Mouse (Mus musculus) heart, embryonic 16.5 days (tissue): ENCODE results near the gene Tigd3. TPM values are rescaled to one million over a fixed set of nuclear protein-coding genes. Genes with fewer than 3 reads are reported as not detected.
A peak's percentile ranks its signal among the peaks of the same experiment; 100 is the strongest.

Source experiments
- ATAC-seq: fragments of 200-750 bp; cut with Nextera tagmentation; replicated peaks from 2 replicates; pipeline ENCODE4 v1.8.0; 2017; ENCODE audit warnings: moderate number of reproducible peaks; ENCODE audit not compliant: insufficient read depth, low FRiP score; ENCODE audit errors: extremely low read depth
- H3K27ac ChIP-seq: fragments of 300-500 bp; sonication (generic); 2 replicates; pipeline ENCODE4 v1.5.1; 2014; ENCODE audit warnings: mild to moderate bottlenecking, low read length, control low read depth, moderate library complexity
- H3K27me3 ChIP-seq: fragments of 300-500 bp; sonication (generic); 2 replicates; pipeline ENCODE4 v1.6.1; 2014; ENCODE audit warnings: low read length, mixed read lengths; ENCODE audit not compliant: control insufficient read depth, insufficient read depth
- H3K36me3 ChIP-seq: fragments of 300-500 bp; sonication (generic); 2 replicates; pipeline ENCODE4 v1.6.1; 2014; ENCODE audit not compliant: control insufficient read depth, insufficient read depth
- H3K4me1 ChIP-seq: fragments of 300-500 bp; sonication (generic); 2 replicates; pipeline ENCODE4 v1.6.1; 2014; ENCODE audit warnings: low read length, mixed read lengths; ENCODE audit not compliant: control insufficient read depth, insufficient read depth
- H3K4me2 ChIP-seq: fragments of 300-500 bp; sonication (generic); 2 replicates; pipeline ENCODE4 v1.6.1; 2014; ENCODE audit warnings: low read depth, mild to moderate bottlenecking, control low read depth, low read length
- H3K4me3 ChIP-seq: fragments of 300-500 bp; sonication (generic); 2 replicates; pipeline ENCODE4 v1.5.1; 2014; ENCODE audit warnings: mild to moderate bottlenecking, control low read depth, low read length
- H3K9ac ChIP-seq: fragments of 300-500 bp; sonication (generic); 2 replicates; pipeline ENCODE4 v1.6.1; 2014; ENCODE audit warnings: low read length, control low read depth
- H3K9me3 ChIP-seq: fragments of 300-500 bp; sonication (generic); replicated peaks from 2 replicates; pipeline ENCODE4 v1.6.1; 2016; ENCODE audit warnings: low read length; ENCODE audit not compliant: control insufficient read depth
- WGBS: fragments of 180-500 bp; shearing (Covaris S2); extraction: QIAGEN DNeasy Blood & Tissue Kit; methylation state at CpG from one replicate; pipeline ENCODE4 v1.1.7; 2014; 5-methylcytosine and 5-hydroxymethylcytosine counted together
- polyA plus RNA-seq: library from polyadenylated mRNA; unstranded; fragments of >200 nt; fragmentation: Nextera tagmentation; extraction: Ambion mirVana; gene quantifications from 2 replicates; pipeline ENCODE4 v1.2.1, GENCODE M21; 2015

Tigd3 gene
- polyA plus RNA-seq, 1 experiment from 2014 or later = 1.5 TPM

GRCm38 (mm10) chr19:5925311-5925855, 31.4 kb upstream of the Tigd3 start:
- Histone ChIP-seq H3K36me3 (no peaks in the 10 kb centered on the region), H3K4me2 (peak overlapping the region; percentile 98), H3K9me3 (no peaks in the 10 kb centered on the region), H3K4me1 (peaks cover 30% of the 10 kb centered on the region), H3K9ac (peak overlapping the region; percentile 66), H3K27ac (peak overlapping the region; percentile 97), H3K27me3 (no peaks in the 10 kb centered on the region), H3K4me3 (peak overlapping the region; percentile 86)
- ATAC-seq = no peak
- 22% methylated on average over 11 of the region's 11 CpGs for WGBS

GRCm38 (mm10) chr19:5924713-5925093, 30.8 kb upstream of the Tigd3 start, which contains the start of gene Cdc42ep2:
Cdc42ep2 (minus strand) TSS chr19:5924816.
- peaks cover 27% of the 10 kb centered on the region for H3K4me1 ChIP-seq
- peak within 1 kb of the TSS; percentile 98 for H3K4me2 ChIP-seq
- WGBS = under 1% methylated on average over 18 of the region's 18 CpGs
- no peaks in the 10 kb centered on the region for H3K27me3 ChIP-seq
- no peaks in the 10 kb centered on the region for H3K36me3 ChIP-seq
- peak within 1 kb of the TSS; percentile 86 for H3K4me3 ChIP-seq
- H3K9me3 ChIP-seq = no peaks in the 10 kb centered on the region
- H3K9ac ChIP-seq = peak within 1 kb of the TSS; percentile 89
- peak within 1 kb of the TSS; percentile 97 for H3K27ac ChIP-seq
- peak; percentile 93 for ATAC-seq

- Histone ChIP-seq H3K27me3 (no peaks in the 10 kb centered on the region), H3K27ac (peak overlapping the region; percentile 97), H3K4me1 (peaks cover 27% of the 10 kb centered on the region), H3K9me3 (no peaks in the 10 kb centered on the region), H3K4me2 (peak overlapping the region; percentile 98), H3K36me3 (0 out of 2 replicates have a peak, but pooled peaks cover under 1% of the 10 kb centered on the region), H3K4me3 (peak overlapping the region; percentile 86), H3K9ac (peak overlapping the region; percentile 89)
- ATAC-seq = peak; percentile 83
- WGBS = under 1% methylated on average over 38 of the region's 38 CpGs
Measured at GRCm38 (mm10) chr19:5923990-5924712, 30.2 kb upstream of the Tigd3 start.

- Histone ChIP-seq H3K4me3 (peak overlapping the region; percentile 86), H3K36me3 (peaks cover 6% of the 10 kb centered on the region; the same call in 1 of the 2 replicates), H3K27me3 (no peaks in the 10 kb centered on the region), H3K9me3 (no peaks in the 10 kb centered on the region), H3K4me2 (peak overlapping the region; percentile 98), H3K4me1 (peaks cover 27% of the 10 kb centered on the region), H3K27ac (peak overlapping the region; percentile 39; the same call in 1 of the 2 replicates), H3K9ac (peak overlapping the region; percentile 48)
- 91% methylated on average over 3 of the region's 3 CpGs for WGBS
- ATAC-seq = no peak
Measured at GRCm38 (mm10) chr19:5922963-5923362, 29.0 kb upstream of the Tigd3 start.

- Histone ChIP-seq H3K9me3 (no peaks in the 10 kb centered on the region), H3K4me2 (peak overlapping the region; percentile 98), H3K27ac (peak overlapping the region; percentile 39), H3K36me3 (peaks cover 13% of the 10 kb centered on the region; the same call in 1 of the 2 replicates), H3K27me3 (no peaks in the 10 kb centered on the region), H3K9ac (peak overlapping the region; percentile 48), H3K4me3 (peak overlapping the region; percentile 86), H3K4me1 (peaks cover 27% of the 10 kb centered on the region)
- WGBS = 48% methylated on average over 15 of the region's 15 CpGs
- no peak for ATAC-seq
Measured at GRCm38 (mm10) chr19:5922119-5922942, 28.4 kb upstream of the Tigd3 start.

GRCm38 (mm10) chr19:5921715-5922114, 27.8 kb upstream of the Tigd3 start:
- Histone ChIP-seq H3K27me3 (no peaks in the 10 kb centered on the region), H3K4me2 (peak overlapping the region; percentile 98), H3K36me3 (peaks cover 18% of the 10 kb centered on the region; the same call in 1 of the 2 replicates), H3K4me3 (peak overlapping the region; percentile 86), H3K9ac (peak overlapping the region; percentile 44; the same call in 1 of the 2 replicates), H3K4me1 (peaks cover 27% of the 10 kb centered on the region), H3K9me3 (no peaks in the 10 kb centered on the region), H3K27ac (peak overlapping the region; percentile 39)
- ATAC-seq = no peak
- WGBS = 43% methylated on average over 9 of the region's 9 CpGs

- H3K27me3 ChIP-seq = no peaks in the 10 kb centered on the region
- peak within 1 kb of the TSS; percentile 89 for H3K9ac ChIP-seq
- WGBS = 19% methylated on average over 13 of the region's 13 CpGs
- H3K27ac ChIP-seq = peak within 1 kb of the TSS; percentile 89
- peaks cover 27% of the 10 kb centered on the region for H3K4me1 ChIP-seq
- peak within 1 kb of the TSS; percentile 76 for H3K4me3 ChIP-seq
- no peak; the same call in 1 of the 2 replicates for ATAC-seq
- no peaks in the 10 kb centered on the region for H3K9me3 ChIP-seq
- H3K4me2 ChIP-seq = peak within 1 kb of the TSS; percentile 91
- H3K36me3 ChIP-seq = peaks cover 14% of the 10 kb centered on the region; the same call in 1 of the 2 replicates
Measured at GRCm38 (mm10) chr19:5913007-5913719, 19.2 kb upstream of the Tigd3 start, which contains the start of gene Dpf2. Dpf2 (minus strand) TSS chr19:5913010.
